Mouse (Mus musculus) stomach, embryonic 16.5 days (tissue): ENCODE measurements around the gene Lypd6b. TPM values are rescaled to one million over a fixed set of nuclear protein-coding genes. Genes with fewer than 3 reads are reported as not detected.

Source experiments
- ATAC-seq: fragments of 200-750 bp; cut with Nextera tagmentation; 2 replicates; pipeline ENCODE4 v1.8.0; 2017; ENCODE audit warnings: moderate number of reproducible peaks, moderate TSS enrichment; ENCODE audit not compliant: insufficient read depth, low FRiP score
- H3K27ac ChIP-seq: fragments of 300-500 bp; sonication (generic); 2 replicates; pipeline ENCODE4 v1.5.1; 2014; ENCODE audit warnings: low read length
- H3K27me3 ChIP-seq: fragments of 300-500 bp; sonication (generic); 2 replicates; pipeline ENCODE4 v1.6.1; 2014; ENCODE audit warnings: low read length, control low read depth, mixed read lengths; ENCODE audit not compliant: control insufficient read depth, insufficient read depth
- H3K36me3 ChIP-seq: fragments of 300-500 bp; sonication (generic); 2 replicates; pipeline ENCODE4 v1.6.1; 2014; ENCODE audit warnings: low read length; ENCODE audit not compliant: control insufficient read depth, insufficient read depth
- H3K4me1 ChIP-seq: fragments of 300-500 bp; sonication (generic); 2 replicates; pipeline ENCODE4 v1.6.1; 2014; ENCODE audit warnings: low read length, control low read depth, mixed read lengths; ENCODE audit not compliant: control insufficient read depth, insufficient read depth
- H3K4me2 ChIP-seq: fragments of 300-500 bp; sonication (generic); 2 replicates; pipeline ENCODE4 v1.6.1; 2014; ENCODE audit warnings: low read depth, low read length, mixed read lengths
- H3K4me3 ChIP-seq: fragments of 300-500 bp; sonication (generic); replicated peaks from 2 replicates; pipeline ENCODE4 v1.5.1; 2014; ENCODE audit warnings: mild to moderate bottlenecking, low read length
- H3K9ac ChIP-seq: fragments of 300-500 bp; sonication (generic); 2 replicates; pipeline ENCODE4 v1.6.1; 2014; ENCODE audit warnings: low read length
- H3K9me3 ChIP-seq: fragments of 300-500 bp; sonication (generic); replicated peaks from 2 replicates; pipeline ENCODE4 v1.6.1; 2016; ENCODE audit warnings: low read length, control low read depth; ENCODE audit not compliant: control insufficient read depth
- WGBS: fragments of 180-500 bp; shearing (Covaris S2); extraction: QIAGEN DNeasy Blood & Tissue Kit; methylation state at CpG from one replicate; pipeline ENCODE4 v1.1.7; 2014; 5-methylcytosine and 5-hydroxymethylcytosine counted together
- polyA plus RNA-seq: library from polyadenylated mRNA; unstranded; fragments of >200 nt; fragmentation: Nextera tagmentation; extraction: Ambion mirVana; gene quantifications from 2 replicates; pipeline ENCODE4 v1.2.1, GENCODE M21; 2015

The Lypd6b gene
- polyA plus RNA-seq, 1 experiment from 2014 or later = 20.8 TPM

DNA sequence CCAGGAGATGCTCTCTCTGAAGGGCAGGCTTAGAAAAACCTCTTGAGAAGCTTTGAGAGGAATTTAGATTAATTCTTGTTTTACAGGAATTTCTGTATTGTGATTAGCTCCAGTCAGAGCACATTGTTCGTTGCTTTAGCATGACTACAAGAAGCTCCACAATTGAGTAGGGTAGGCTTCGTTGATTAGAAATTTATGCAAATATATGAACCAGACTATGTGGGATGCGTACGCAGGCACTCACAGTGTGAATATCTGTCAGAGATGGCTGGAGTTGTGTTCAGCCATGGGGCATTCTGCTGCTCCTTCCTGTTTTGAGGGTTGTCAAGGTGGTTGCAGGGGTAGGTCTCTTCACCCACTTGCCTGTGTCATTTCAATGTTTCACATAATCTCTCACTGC, 100.9 kb downstream of the Lypd6b start:
- 72% methylated on average over 4 of the region's 4 CpGs for WGBS
- H3K27me3 ChIP-seq = no peaks in the 10 kb centered on the region
- no peak overlapping the region for H3K4me3 ChIP-seq
- H3K9ac ChIP-seq = no peak overlapping the region
- no peak overlapping the region for H3K27ac ChIP-seq
- peaks cover 3% of the 10 kb centered on the region; the same call in 1 of the 2 replicates for H3K4me1 ChIP-seq
- no peaks in the 10 kb centered on the region for H3K9me3 ChIP-seq
- no peaks in the 10 kb centered on the region for H3K36me3 ChIP-seq
- ATAC-seq = no peak
- H3K4me2 ChIP-seq = no peak overlapping the region

DNA sequence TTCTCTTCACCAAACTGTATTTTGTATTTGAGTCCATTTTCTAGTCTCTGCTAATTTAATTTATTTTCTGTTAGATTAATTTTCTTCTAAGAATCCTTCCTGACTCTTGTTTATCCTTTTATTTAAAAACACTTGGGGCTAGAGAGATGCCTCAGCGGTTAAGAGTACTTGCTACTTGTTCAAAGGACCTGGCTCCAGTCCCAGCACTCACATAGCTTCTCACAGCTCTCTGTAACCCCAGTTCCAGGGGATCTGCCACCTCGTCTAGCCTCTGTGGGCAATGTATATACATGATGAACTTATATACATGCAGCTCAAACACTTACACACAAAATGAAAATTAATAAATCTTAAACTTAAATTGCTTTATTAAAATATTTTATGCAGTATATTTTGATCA, 103.2 kb downstream of the Lypd6b start:
- Histone ChIP-seq H3K4me1 (no peaks in the 10 kb centered on the region; the same call in 1 of the 2 replicates), H3K27ac (no peak overlapping the region), H3K36me3 (no peaks in the 10 kb centered on the region), H3K27me3 (no peaks in the 10 kb centered on the region), H3K9me3 (no peaks in the 10 kb centered on the region), H3K4me3 (no peak overlapping the region), H3K9ac (no peak overlapping the region), H3K4me2 (no peak overlapping the region)
- no peak for ATAC-seq
- 50% methylated on average over 2 of the region's 2 CpGs for WGBS

- ATAC-seq = peak; percentile 72; the same call in 1 of the 2 replicates
- no peaks in the 10 kb centered on the region for H3K9me3 ChIP-seq
- H3K27ac ChIP-seq = peak overlapping the region; percentile 34
- no peak overlapping the region for H3K4me2 ChIP-seq
- WGBS = 64% methylated on average over 6 of the region's 6 CpGs
- peaks cover 14% of the 10 kb centered on the region; the same call in 1 of the 2 replicates for H3K4me1 ChIP-seq
- H3K36me3 ChIP-seq = no peaks in the 10 kb centered on the region
- H3K27me3 ChIP-seq = no peaks in the 10 kb centered on the region
- no peak overlapping the region for H3K9ac ChIP-seq
- H3K4me3 ChIP-seq = no peak overlapping the region
Measured at GRCm38 (mm10) chr2:49909838-49910407, 122.4 kb downstream of the Lypd6b start.

- Histone ChIP-seq H3K4me3 (no peak overlapping the region), H3K9me3 (no peaks in the 10 kb centered on the region), H3K36me3 (no peaks in the 10 kb centered on the region), H3K9ac (no peak overlapping the region), H3K27ac (peak overlapping the region; percentile 34; the same call in 1 of the 2 replicates), H3K27me3 (no peaks in the 10 kb centered on the region), H3K4me1 (peaks cover 14% of the 10 kb centered on the region; the same call in 1 of the 2 replicates), H3K4me2 (no peak overlapping the region)
- no peak for ATAC-seq
- WGBS = 70% methylated on average over 7 of the region's 7 CpGs
Measured at GRCm38 (mm10) chr2:49911296-49912034, 124.0 kb downstream of the Lypd6b start.

GRCm38 (mm10) chr2:49912261-49912895, 124.9 kb downstream of the Lypd6b start:
- Histone ChIP-seq H3K36me3 (no peaks in the 10 kb centered on the region), H3K4me1 (peaks cover 14% of the 10 kb centered on the region; the same call in 1 of the 2 replicates), H3K27me3 (no peaks in the 10 kb centered on the region), H3K4me2 (no peak overlapping the region), H3K9ac (no peak overlapping the region), H3K4me3 (no peak overlapping the region), H3K27ac (no peak overlapping the region), H3K9me3 (no peaks in the 10 kb centered on the region)
- no peak for ATAC-seq
- 89% methylated on average over 3 of the region's 3 CpGs for WGBS

- ATAC-seq = no peak
- Histone ChIP-seq H3K9ac (no peak overlapping the region), H3K4me3 (no peak overlapping the region), H3K36me3 (no peaks in the 10 kb centered on the region), H3K27me3 (no peaks in the 10 kb centered on the region), H3K4me1 (no peaks in the 10 kb centered on the region), H3K9me3 (no peaks in the 10 kb centered on the region), H3K4me2 (no peak overlapping the region), H3K27ac (no peak overlapping the region)
- 50% methylated on average over 10 of the region's 10 CpGs for WGBS
Measured at GRCm38 (mm10) chr2:49917489-49917888, 130.0 kb downstream of the Lypd6b start.

DNA sequence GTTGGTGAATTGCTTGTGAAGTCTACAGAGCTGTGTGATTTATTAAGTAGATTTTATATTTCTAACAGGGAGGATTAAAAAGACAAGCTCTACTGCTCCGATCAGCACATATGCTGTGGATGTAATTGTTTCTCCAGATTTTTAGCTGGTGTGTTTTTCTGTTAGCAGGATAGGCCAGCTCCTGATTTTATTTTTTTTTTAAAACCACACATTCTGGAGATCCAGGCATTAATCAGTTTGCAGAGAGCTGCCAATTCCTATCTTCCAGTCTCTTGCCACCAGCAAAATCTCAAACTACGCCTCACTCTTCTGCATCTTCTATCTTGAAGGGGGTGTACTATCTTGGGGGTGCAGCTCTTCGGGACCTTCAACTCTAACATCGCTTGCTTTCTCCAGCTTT, 130.6 kb downstream of the Lypd6b start:
- Histone ChIP-seq H3K4me2 (no peak overlapping the region), H3K4me1 (no peaks in the 10 kb centered on the region), H3K9ac (no peak overlapping the region), H3K27ac (no peak overlapping the region), H3K9me3 (no peaks in the 10 kb centered on the region), H3K36me3 (no peaks in the 10 kb centered on the region), H3K4me3 (no peak overlapping the region), H3K27me3 (no peaks in the 10 kb centered on the region)
- 53% methylated on average over 4 of the region's 4 CpGs for WGBS
- no peak for ATAC-seq

- WGBS = 33% methylated on average over 9 of the region's 9 CpGs
- no peaks in the 10 kb centered on the region for H3K36me3 ChIP-seq
- ATAC-seq = no peak
- H3K4me3 ChIP-seq = no peak overlapping the region
- no peak overlapping the region for H3K27ac ChIP-seq
- no peaks in the 10 kb centered on the region for H3K27me3 ChIP-seq
- no peaks in the 10 kb centered on the region for H3K9me3 ChIP-seq
- H3K9ac ChIP-seq = no peak overlapping the region
- H3K4me2 ChIP-seq = no peak overlapping the region
- H3K4me1 ChIP-seq = no peaks in the 10 kb centered on the region
Measured at GRCm38 (mm10) chr2:49918692-49919091, 131.2 kb downstream of the Lypd6b start.

- no peak overlapping the region for H3K9ac ChIP-seq
- H3K4me3 ChIP-seq = no peak overlapping the region
- no peak overlapping the region for H3K4me2 ChIP-seq
- H3K9me3 ChIP-seq = no peaks in the 10 kb centered on the region
- no peaks in the 10 kb centered on the region for H3K36me3 ChIP-seq
- no peaks in the 10 kb centered on the region for H3K27me3 ChIP-seq
- no peak overlapping the region for H3K27ac ChIP-seq
- 57% methylated on average over 8 of the region's 8 CpGs for WGBS
- no peak for ATAC-seq
- H3K4me1 ChIP-seq = no peaks in the 10 kb centered on the region
Measured at GRCm38 (mm10) chr2:49921948-49922347, 134.5 kb downstream of the Lypd6b start.
